Mouse (Mus musculus): Measurements from ENCODE around the gene Kcnq2.

- no peak for TF ChIP-seq CTCF (IDR thresholded peaks at IDR 0.05; ENCODE audit: borderline replicate concordance, extremely low read depth, insufficient read depth, insufficient read length)
- TF ChIP-seq POLR2A (IDR thresholded peaks at IDR 0.05; ENCODE audit: borderline replicate concordance, extremely low read depth, insufficient read depth, insufficient read length, poor library complexity, severe bottlenecking), result no peak
These were observed 86.7 kb downstream of the Kcnq2 start for GRCm38 (mm10) chr2:181048252-181048945.

All from brain, embryonic 14.5 days (tissue).